Mouse (Mus musculus): Measurements from ENCODE around the gene Kdm8. TPM values are rescaled to one million over a fixed set of nuclear protein-coding genes. Genes with fewer than 3 reads are reported as not detected.
"Not testable (repeated sequence)": the region's sequence is repeated elsewhere in the genome, so short reads cannot be mapped to it uniquely, and the experiment has no call there.

Kdm8 gene
- polyA plus RNA-seq, 1 experiment, result 5.5 TPM

- Histone ChIP-seq H3K27ac (ENCODE audit: insufficient read depth, low read length) (no peak overlapping the region), H3K4me3 (ENCODE audit: insufficient read depth, low read length) (no peak overlapping the region), H3K4me1 (ENCODE audit: control insufficient read depth, insufficient read depth, low read length) (no peaks in the 10 kb centered on the region)
- TF ChIP-seq CTCF (IDR thresholded peaks at IDR 0.05; ENCODE audit: extremely low read depth, insufficient read depth, low read length) (no peak), POLR2A (IDR thresholded peaks at IDR 0.05; ENCODE audit: extremely low read depth, insufficient read depth, low read length) (no peak)
Measured at GRCm38 (mm10) chr7:125423056-125423455, 21.4 kb upstream of the Kdm8 start.

DNA sequence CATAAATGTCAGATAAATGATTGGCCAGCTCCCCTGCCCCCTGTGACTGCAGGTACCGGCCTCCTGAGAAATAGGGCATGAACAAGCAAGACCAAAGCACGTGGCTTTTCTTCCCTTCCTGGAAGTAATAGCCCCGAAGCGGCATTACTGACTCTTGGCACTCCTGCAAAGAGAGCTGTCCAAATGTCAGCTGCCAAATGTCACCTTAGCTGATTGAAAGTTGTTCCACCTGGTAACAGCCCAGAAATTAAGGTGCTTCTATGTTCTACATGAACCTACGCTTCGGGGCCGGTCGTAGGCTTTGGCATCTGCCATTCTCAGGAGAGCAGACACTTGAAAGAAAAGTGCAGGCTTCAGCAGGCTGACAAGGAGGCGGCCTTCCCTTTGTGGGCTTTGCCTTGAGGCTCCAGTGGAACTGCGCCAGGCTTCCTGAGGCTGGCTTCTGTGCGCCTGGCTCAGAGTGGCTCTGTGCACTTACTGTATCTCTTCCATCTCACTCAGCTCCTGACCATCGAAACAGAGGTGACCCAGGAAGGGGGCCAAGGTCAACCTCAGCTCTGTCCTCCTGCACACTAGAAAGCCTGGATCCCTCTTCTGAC, 16.9 kb upstream of the Kdm8 start:
- TF ChIP-seq POLR2A (IDR thresholded peaks at IDR 0.05; ENCODE audit: extremely low read depth, insufficient read depth, low read length) (no peak), CTCF (IDR thresholded peaks at IDR 0.05; ENCODE audit: extremely low read depth, insufficient read depth, low read length) (no peak)
- H3K27ac ChIP-seq (ENCODE audit: insufficient read depth, low read length), result no peak overlapping the region

DNA sequence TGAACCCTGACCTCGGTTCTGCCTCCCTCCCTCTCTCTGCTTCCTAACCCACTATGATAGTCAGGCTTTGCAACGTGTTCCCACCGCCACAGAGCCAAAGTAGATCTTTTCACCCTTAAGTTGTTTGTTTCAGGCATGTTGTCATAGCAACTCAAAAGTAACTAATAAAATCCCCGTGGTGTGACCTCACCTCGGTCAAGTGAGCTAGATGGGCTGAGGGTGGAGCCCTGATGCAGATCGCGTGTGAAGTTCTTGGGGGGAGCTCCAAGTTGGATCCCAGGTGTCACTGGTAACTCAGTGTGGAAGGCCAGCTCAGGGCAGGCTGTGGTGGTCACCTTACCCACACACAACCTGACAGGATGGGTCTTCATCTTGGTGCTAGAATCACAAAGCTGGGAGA, 16.1 kb upstream of the Kdm8 start:
- H3K4me3 ChIP-seq (ENCODE audit: insufficient read depth, low read length), result no peak overlapping the region
- TF ChIP-seq CTCF (IDR thresholded peaks at IDR 0.05; ENCODE audit: extremely low read depth, insufficient read depth, low read length) (no peak), POLR2A (IDR thresholded peaks at IDR 0.05; ENCODE audit: extremely low read depth, insufficient read depth, low read length) (no peak)
- no peaks in the 10 kb centered on the region for H3K4me1 ChIP-seq (ENCODE audit: control insufficient read depth, insufficient read depth, low read length)
- no peak overlapping the region for H3K27ac ChIP-seq (ENCODE audit: insufficient read depth, low read length)

More for the DNA sequence above, 16.9 kb upstream of the Kdm8 start:
- no peaks in the 10 kb centered on the region for H3K4me1 ChIP-seq (ENCODE audit: control insufficient read depth, insufficient read depth, low read length)
- no peak overlapping the region for H3K4me3 ChIP-seq (ENCODE audit: insufficient read depth, low read length)

DNA sequence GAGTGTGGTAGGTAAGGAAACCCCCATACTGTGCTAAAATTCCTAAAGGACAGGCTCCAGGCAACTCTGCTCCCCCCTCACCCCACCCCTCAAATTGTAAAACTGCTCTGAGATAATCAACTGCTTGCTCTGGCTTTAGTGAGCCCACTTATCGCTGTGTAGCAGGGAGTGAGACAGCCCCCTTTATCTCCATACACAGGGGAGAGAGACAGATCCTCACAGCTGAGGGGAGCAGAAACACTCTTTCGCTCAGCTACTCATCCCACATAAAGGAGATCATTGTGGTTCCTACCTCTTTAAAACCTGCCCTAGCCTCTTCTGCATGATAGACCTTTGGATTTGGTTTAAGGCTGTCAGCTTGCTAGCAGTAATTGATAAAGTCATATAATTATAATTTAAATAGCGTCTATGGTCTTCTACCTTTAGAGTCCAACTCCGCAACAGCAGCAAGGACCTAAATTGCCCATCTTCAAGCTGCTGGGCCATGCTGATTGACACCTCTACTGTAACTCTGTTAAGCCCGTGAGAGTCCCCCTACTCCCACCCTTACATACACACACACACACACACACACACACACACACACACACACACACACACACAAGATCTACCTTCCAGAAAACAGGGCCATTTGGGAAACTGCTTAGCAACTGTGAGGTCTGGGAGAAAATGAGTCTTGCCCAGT, 15.5 kb upstream of the Kdm8 start:
- not testable (repeated sequence) for H3K4me3 ChIP-seq (ENCODE audit: insufficient read depth, low read length); H3K27ac ChIP-seq (ENCODE audit: insufficient read depth, low read length)

GRCm38 (mm10) chr7:125430170-125430842, 14.2 kb upstream of the Kdm8 start:
- TF ChIP-seq CTCF (IDR thresholded peaks at IDR 0.05; ENCODE audit: extremely low read depth, insufficient read depth, low read length), result no peak
- TF ChIP-seq POLR2A (IDR thresholded peaks at IDR 0.05; ENCODE audit: extremely low read depth, insufficient read depth, low read length), result no peak
- Histone ChIP-seq H3K4me1 (ENCODE audit: control insufficient read depth, insufficient read depth, low read length) (no peaks in the 10 kb centered on the region), H3K4me3 (ENCODE audit: insufficient read depth, low read length) (no peak overlapping the region), H3K27ac (ENCODE audit: insufficient read depth, low read length) (no peak overlapping the region)

More for the DNA sequence above, 15.5 kb upstream of the Kdm8 start:
- H3K4me1 ChIP-seq (ENCODE audit: control insufficient read depth, insufficient read depth, low read length), result not testable (repeated sequence)

DNA sequence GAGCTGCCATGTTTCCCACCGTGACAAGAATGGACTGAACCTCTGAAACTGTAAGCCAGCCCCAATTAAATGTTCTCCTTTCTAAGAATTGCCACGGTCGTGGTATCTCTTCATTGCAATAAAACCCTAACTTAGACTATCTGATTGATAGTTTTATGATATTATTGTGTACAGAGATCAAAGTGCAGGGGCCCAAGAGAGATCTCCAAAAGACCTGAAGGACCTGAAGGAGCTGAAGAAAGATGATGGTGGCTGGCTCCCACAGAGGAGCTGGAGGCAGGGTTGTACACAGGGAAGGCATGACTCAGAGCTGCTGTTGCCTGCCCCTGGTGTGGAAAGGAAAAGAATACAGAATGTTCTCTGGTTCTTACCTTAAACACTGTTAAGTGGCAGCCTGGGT, 10.6 kb upstream of the Kdm8 start:
- no peak overlapping the region for H3K27ac ChIP-seq (ENCODE audit: insufficient read depth, low read length)
- TF ChIP-seq POLR2A (IDR thresholded peaks at IDR 0.05; ENCODE audit: extremely low read depth, insufficient read depth, low read length) (no peak), CTCF (IDR thresholded peaks at IDR 0.05; ENCODE audit: extremely low read depth, insufficient read depth, low read length) (no peak)
- no peak overlapping the region for H3K4me3 ChIP-seq (ENCODE audit: insufficient read depth, low read length)
- no peaks in the 10 kb centered on the region for H3K4me1 ChIP-seq (ENCODE audit: control insufficient read depth, insufficient read depth, low read length)

- TF ChIP-seq POLR2A (IDR thresholded peaks at IDR 0.05; ENCODE audit: extremely low read depth, insufficient read depth, low read length) (no peak), CTCF (IDR thresholded peaks at IDR 0.05; ENCODE audit: extremely low read depth, insufficient read depth, low read length) (no peak)
- Histone ChIP-seq H3K27ac (ENCODE audit: insufficient read depth, low read length) (no peak overlapping the region), H3K4me3 (ENCODE audit: insufficient read depth, low read length) (no peak overlapping the region), H3K4me1 (ENCODE audit: control insufficient read depth, insufficient read depth, low read length) (no peaks in the 10 kb centered on the region)
Measured at GRCm38 (mm10) chr7:125434666-125435290, 9.7 kb upstream of the Kdm8 start.

GRCm38 (mm10) chr7:125442323-125442722, 2.2 kb upstream of the Kdm8 start:
- Histone ChIP-seq H3K4me3 (ENCODE audit: insufficient read depth, low read length) (no peak overlapping the region), H3K4me1 (ENCODE audit: control insufficient read depth, insufficient read depth, low read length) (peaks cover 5% of the 10 kb centered on the region; the same call in 1 of the 2 replicates), H3K27ac (ENCODE audit: insufficient read depth, low read length) (no peak overlapping the region)
- TF ChIP-seq CTCF (IDR thresholded peaks at IDR 0.05; ENCODE audit: extremely low read depth, insufficient read depth, low read length) (no peak), POLR2A (IDR thresholded peaks at IDR 0.05; ENCODE audit: extremely low read depth, insufficient read depth, low read length) (no peak)

DNA sequence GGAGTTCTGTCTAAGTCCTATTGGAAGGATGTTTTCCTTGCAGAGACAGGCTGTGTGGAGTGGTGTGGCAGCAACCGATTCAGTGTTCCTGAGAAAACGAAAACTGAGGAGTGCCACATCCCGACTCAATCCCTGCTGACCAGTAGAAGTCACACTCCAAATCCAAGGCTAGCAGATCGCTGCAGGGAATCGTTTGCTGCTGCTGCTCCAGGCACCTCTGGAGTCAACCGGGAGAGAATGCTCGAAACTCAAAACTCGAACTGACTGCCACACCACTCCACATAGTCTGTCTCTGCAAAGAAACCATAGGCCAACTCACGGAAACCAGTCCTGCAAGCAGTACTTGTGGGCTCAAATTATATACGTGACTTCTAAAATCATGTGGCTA, 406 bp upstream of the Kdm8 start:
- peak overlapping the region; percentile 63 for H3K4me3 ChIP-seq (ENCODE audit: insufficient read depth, low read length)
- peaks cover 5% of the 10 kb centered on the region; the same call in 1 of the 2 replicates for H3K4me1 ChIP-seq (ENCODE audit: control insufficient read depth, insufficient read depth, low read length)
- TF ChIP-seq CTCF (IDR thresholded peaks at IDR 0.05; ENCODE audit: extremely low read depth, insufficient read depth, low read length) (no peak), POLR2A (IDR thresholded peaks at IDR 0.05; ENCODE audit: extremely low read depth, insufficient read depth, low read length) (no peak)
- H3K27ac ChIP-seq (ENCODE audit: insufficient read depth, low read length), result 0 out of 2 replicates have a peak overlapping the region, but pooled peaks have one; percentile 14

Data from cortical plate, adult 2 months (tissue).